Mouse (Mus musculus): Measurements from ENCODE around the gene E2f4.

E2f4 gene

GRCm38 (mm10) chr8:105313622-105314402 lies 16.3 kb downstream of the E2f4 start:
- DNase-seq (ENCODE audit: extremely low spot score, low read depth, low spot score), result no peak

- no peak for DNase-seq (ENCODE audit: extremely low spot score, low read depth, low spot score)
Observed at GRCm38 (mm10) chr8:105315073-105315769, 17.8 kb downstream of the E2f4 start.

- DNase-seq (ENCODE audit: extremely low spot score, low read depth, low spot score), result no peak
Observed at GRCm38 (mm10) chr8:105317941-105318340, 20.5 kb downstream of the E2f4 start.

GRCm38 (mm10) chr8:105318662-105319190 lies 21.3 kb downstream of the E2f4 start:
- no peak for DNase-seq (ENCODE audit: extremely low spot score, low read depth, low spot score)

GRCm38 (mm10) chr8:105323183-105323582 lies 25.7 kb downstream of the E2f4 start:
- no peak for DNase-seq (ENCODE audit: extremely low spot score, low read depth, low spot score)

- DNase-seq (ENCODE audit: extremely low spot score, low read depth, low spot score), result no peak
Observed at GRCm38 (mm10) chr8:105325641-105326093, 28.2 kb downstream of the E2f4 start.

GRCm38 (mm10) chr8:105326141-105326672 lies 28.7 kb downstream of the E2f4 start, which contains the start of the genes Lrrc29 and Tmem208:
Gene Lrrc29, minus strand, starts transcription at chr8:105326278.
Gene Tmem208, plus strand, starts transcription at chr8:105326354.
- DNase-seq (ENCODE audit: extremely low spot score, low read depth, low spot score), result no peak

- no peak for DNase-seq (ENCODE audit: extremely low spot score, low read depth, low spot score)
Observed at GRCm38 (mm10) chr8:105326968-105327367, 29.5 kb downstream of the E2f4 start.

GRCm38 (mm10) chr8:105330325-105330724 lies 32.9 kb downstream of the E2f4 start:
- DNase-seq (ENCODE audit: extremely low spot score, low read depth, low spot score), result no peak

GRCm38 (mm10) chr8:105331469-105331868 lies 34.0 kb downstream of the E2f4 start:
- DNase-seq (ENCODE audit: extremely low spot score, low read depth, low spot score), result no peak

GRCm38 (mm10) chr8:105331931-105332330 lies 34.5 kb downstream of the E2f4 start:
- no peak for DNase-seq (ENCODE audit: extremely low spot score, low read depth, low spot score)

- no peak for DNase-seq (ENCODE audit: extremely low spot score, low read depth, low spot score)
Observed at GRCm38 (mm10) chr8:105332523-105332922, 35.1 kb downstream of the E2f4 start.

- DNase-seq (ENCODE audit: extremely low spot score, low read depth, low spot score), result no peak
Observed at GRCm38 (mm10) chr8:105336373-105337130, 39.1 kb downstream of the E2f4 start.

- DNase-seq (ENCODE audit: extremely low spot score, low read depth, low spot score), result no peak
Observed at GRCm38 (mm10) chr8:105338992-105339391, 41.5 kb downstream of the E2f4 start.

GRCm38 (mm10) chr8:105339886-105340635 lies 42.6 kb downstream of the E2f4 start:
- no peak for DNase-seq (ENCODE audit: extremely low spot score, low read depth, low spot score)

- no peak for DNase-seq (ENCODE audit: extremely low spot score, low read depth, low spot score)
Observed at GRCm38 (mm10) chr8:105341399-105341798, 43.9 kb downstream of the E2f4 start.

- DNase-seq (ENCODE audit: extremely low spot score, low read depth, low spot score), result no peak
Observed at GRCm38 (mm10) chr8:105342768-105343167, 45.3 kb downstream of the E2f4 start.

GRCm38 (mm10) chr8:105343791-105344574 lies 46.5 kb downstream of the E2f4 start:
- no peak for DNase-seq (ENCODE audit: extremely low spot score, low read depth, low spot score)
